Mouse (Mus musculus) layer of hippocampus, adult 2 months (tissue): ENCODE data around the gene Hdac7. TPM values are rescaled to one million over a fixed set of nuclear protein-coding genes. Genes with fewer than 3 reads are reported as not detected.
A peak's percentile ranks its signal among the peaks of the same experiment; 100 is the strongest.

Experiments
- DNase-seq, 2 experiments: peaks; one replicate each; pipeline ENCODE4 v3.0.0; 2022; ENCODE audit warnings: low spot score in 2 of 2
- H3K27ac ChIP-seq: fragments of 200-600 bp; 2 replicates; pipeline ENCODE4 v1.8.1; 2022
- H3K4me3 ChIP-seq: fragments of 200-600 bp; 2 replicates; pipeline ENCODE4 v1.8.1; 2022; ENCODE audit warnings: mild to moderate bottlenecking
- CTCF ChIP-seq: fragments of 200-600 bp; conservative IDR thresholded peaks from 2 replicates; pipeline ENCODE4 v1.8.1; 2022; ENCODE audit warnings: antibody characterized with exemption, mild to moderate bottlenecking, moderate library complexity
- total RNA-seq, 2 experiments: library from RNA; stranded (reverse); gene quantifications; 2 replicates each; pipeline ENCODE4 v1.2.3; 2021

The Hdac7 gene
- total RNA-seq, 2 experiments from 2014 or later = 23.8 to 28.5 TPM

- Histone ChIP-seq H3K27ac (no peak overlapping the region), H3K4me3 (no peak overlapping the region)
- no peak for DNase-seq
- TF ChIP-seq CTCF = no peak
Measured at GRCm38 (mm10) chr15:97836894-97837247, 7.4 kb downstream of the Hdac7 start.

- Histone ChIP-seq H3K4me3 (no peak overlapping the region), H3K27ac (no peak overlapping the region)
- no peak for TF ChIP-seq CTCF
- DNase-seq = no peak
Measured at GRCm38 (mm10) chr15:97836153-97836893, 8.0 kb downstream of the Hdac7 start.

DNA sequence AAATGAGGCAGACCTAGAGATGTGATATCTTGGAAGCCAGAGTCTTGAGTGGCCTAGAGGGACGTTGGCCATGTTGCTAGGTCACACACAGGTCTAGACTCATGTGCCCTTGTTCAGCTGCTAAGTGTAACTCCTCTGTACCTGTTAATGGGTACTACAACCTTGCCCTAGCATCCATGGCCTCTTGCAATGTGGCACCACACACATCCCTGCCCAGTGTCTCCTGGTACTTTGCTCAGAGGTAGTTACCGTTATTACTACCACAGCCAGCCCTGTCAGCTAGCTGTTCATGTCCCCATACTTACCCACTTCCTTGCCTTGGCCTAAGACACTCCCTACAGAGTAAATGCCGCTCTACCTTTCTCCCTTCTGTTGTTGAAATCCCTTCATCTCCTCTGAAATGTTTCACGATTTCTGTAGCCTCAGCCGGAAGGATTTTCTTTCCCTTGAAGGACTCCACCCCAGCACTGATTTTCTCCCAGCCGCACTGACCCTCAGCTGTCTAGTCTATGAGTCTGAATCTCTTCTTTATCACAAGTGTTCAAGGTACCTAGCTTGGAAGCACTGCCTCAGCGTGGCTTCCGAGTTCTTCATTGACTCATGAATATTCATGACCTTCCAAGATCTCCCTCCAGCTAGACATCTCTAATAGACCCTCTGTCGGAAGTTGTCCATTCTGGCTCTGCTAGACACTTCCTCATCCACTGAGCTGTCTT, 11.4 kb downstream of the Hdac7 start:
- Histone ChIP-seq H3K4me3 (no peak overlapping the region), H3K27ac (no peak overlapping the region)
- TF ChIP-seq CTCF = no peak
- DNase-seq = no peak

GRCm38 (mm10) chr15:97831987-97832640, 12.2 kb downstream of the Hdac7 start:
- H3K4me3 ChIP-seq = peak overlapping the region; percentile 65
- DNase-seq = no peak
- no peak for TF ChIP-seq CTCF
- peak overlapping the region; percentile 97 for H3K27ac ChIP-seq

DNA sequence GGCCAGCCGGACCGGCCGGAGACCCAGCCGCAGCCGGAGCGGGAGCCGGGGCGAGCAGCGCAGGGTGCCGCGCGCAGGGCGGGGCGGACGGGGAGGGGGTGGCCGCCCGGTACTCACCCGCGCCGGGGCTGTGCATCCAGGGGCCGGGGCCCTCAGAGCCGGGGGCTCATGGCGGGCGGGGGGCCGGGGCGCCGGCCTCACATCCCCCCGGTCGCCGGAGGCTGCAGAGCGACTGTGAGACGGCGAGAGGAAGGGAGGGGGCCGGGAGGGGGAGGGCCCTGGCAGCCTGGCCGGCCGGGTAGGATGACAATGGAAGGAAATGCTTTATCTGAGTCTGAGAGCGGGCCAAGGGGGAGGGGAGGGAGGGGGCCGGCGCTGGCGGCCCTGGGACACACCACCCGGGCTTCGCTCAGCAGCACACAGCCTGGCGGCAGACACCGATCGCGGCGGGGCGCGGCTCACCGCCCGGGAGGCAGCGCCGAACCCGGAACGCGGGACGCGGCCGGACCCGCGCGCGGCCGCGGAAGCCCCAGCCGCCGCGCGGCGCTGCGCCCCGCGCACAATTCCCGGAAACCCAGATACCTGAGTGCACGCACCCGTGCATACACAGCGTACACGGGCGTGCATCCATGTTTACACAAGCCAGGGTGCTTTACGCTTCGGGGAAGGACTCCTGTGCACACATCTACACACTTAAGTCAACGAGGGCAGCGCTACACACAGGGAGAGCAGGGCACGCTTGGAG, 12.9 kb downstream of the Hdac7 start:
- Histone ChIP-seq H3K27ac (peak overlapping the region; percentile 97), H3K4me3 (peak overlapping the region; percentile 65)
- peak in 1 of 2 experiments; percentile 59 for DNase-seq
- TF ChIP-seq CTCF = peak; percentile 40

DNA sequence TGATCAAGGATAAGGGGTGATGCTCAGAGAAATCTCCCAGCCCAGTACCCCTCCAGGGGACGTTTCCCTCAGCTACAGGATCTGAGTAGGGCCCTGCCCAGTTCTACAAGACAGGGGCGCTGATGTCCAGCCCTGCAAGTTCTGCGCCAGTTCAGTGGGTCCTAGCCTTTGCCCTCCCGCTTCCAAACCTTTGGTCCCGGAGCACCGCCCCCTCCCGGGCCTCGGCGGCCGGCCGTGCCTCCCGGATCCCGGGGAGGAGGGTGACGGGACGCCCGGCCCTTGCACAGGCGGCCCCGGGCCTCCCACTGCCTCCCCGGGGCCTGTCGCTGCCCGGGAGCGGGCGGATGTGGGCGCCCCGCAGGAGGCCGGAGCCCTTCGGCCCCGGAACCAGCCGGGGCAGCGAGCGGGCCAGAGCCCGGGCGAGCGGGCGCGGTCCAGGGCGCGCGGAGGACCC, 13.5 kb downstream of the Hdac7 start:
- Histone ChIP-seq H3K4me3 (peak overlapping the region; percentile 65), H3K27ac (peak overlapping the region; percentile 97)
- no peak for DNase-seq
- peak; percentile 19; the same call in 1 of the 2 replicates for TF ChIP-seq CTCF

GRCm38 (mm10) chr15:97830253-97830787, 14.0 kb downstream of the Hdac7 start:
- no peak for TF ChIP-seq CTCF
- peak overlapping the region; percentile 97 for H3K27ac ChIP-seq
- peak overlapping the region; percentile 65 for H3K4me3 ChIP-seq
- DNase-seq = no peak

DNA sequence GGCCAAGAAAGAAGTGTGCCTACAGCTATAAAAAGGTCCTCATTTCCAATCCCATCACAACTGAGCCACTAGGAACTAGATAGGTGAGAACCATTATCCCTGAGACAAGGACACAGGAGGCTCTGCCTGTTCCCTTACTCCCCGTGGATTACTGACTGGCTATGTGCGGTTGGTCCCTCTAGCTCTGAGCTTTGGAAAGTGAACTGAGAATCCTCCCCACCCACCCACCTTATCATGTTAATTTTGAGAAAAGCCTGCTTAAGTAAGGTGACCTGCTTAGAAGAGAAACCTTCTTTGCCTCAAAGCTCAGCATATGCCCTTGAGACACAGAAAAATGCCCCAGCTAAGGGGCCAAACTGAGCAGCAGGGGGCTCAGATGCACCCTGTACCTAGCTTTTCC, 14.9 kb downstream of the Hdac7 start:
- no peak for DNase-seq
- H3K27ac ChIP-seq = peak overlapping the region; percentile 97
- peak overlapping the region; percentile 65; the same call in 1 of the 2 replicates for H3K4me3 ChIP-seq
- TF ChIP-seq CTCF = no peak

DNA sequence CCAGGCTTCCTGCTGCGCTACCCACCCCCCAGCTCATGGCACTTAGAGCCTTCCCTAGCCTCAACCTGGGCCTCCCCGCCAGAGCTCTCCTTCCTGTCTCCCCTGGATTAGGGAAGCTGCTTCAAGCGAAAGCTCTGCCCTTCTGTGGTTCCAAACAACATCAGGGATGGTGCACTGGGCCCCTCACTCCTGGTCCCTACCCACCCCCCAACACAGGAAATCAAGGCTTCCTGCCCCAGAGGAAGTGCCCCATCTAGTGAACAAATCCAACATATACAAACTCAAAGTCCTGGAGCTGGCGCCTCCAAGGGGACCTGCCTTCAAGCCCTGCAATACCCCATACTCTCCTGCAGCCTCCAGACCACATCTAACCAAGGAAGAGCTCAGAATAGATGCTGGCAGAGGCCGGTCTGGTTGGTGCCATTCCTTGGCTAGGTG, 15.4 kb downstream of the Hdac7 start:
- Histone ChIP-seq H3K4me3 (peak overlapping the region; percentile 65), H3K27ac (peak overlapping the region; percentile 97)
- DNase-seq = no peak
- TF ChIP-seq CTCF = peak; percentile 55

GRCm38 (mm10) chr15:97828221-97828842, 16.0 kb downstream of the Hdac7 start:
- peak overlapping the region; percentile 24 for H3K4me3 ChIP-seq
- DNase-seq = peak in 1 of 2 experiments; percentile 44
- peak overlapping the region; percentile 97 for H3K27ac ChIP-seq
- TF ChIP-seq CTCF = no peak

- Histone ChIP-seq H3K27ac (no peak overlapping the region), H3K4me3 (no peak overlapping the region)
- TF ChIP-seq CTCF = no peak
- DNase-seq = no peak
Measured at GRCm38 (mm10) chr15:97827401-97827800, 16.9 kb downstream of the Hdac7 start.

GRCm38 (mm10) chr15:97826588-97827261, 17.6 kb downstream of the Hdac7 start:
- Histone ChIP-seq H3K4me3 (no peak overlapping the region), H3K27ac (no peak overlapping the region)
- no peak for TF ChIP-seq CTCF
- no peak for DNase-seq
